Mouse (Mus musculus) neutrophil, adult 5-6 weeks (primary cell): ENCODE results near the gene Tmem147. TPM values are rescaled to one million over a fixed set of nuclear protein-coding genes. Genes with fewer than 3 reads are reported as not detected.

Experiments used
- total RNA-seq: library from RNA; stranded (forward); fragments of 200-1000 nt; gene quantifications from 2 replicates; pipeline ENCODE4 v1.2.3, GENCODE M21; 2017

The Tmem147 gene
- total RNA-seq, 1 experiment from 2014 or later, result 8.3 TPM

Other genes starting within 250 kb of the Tmem147 start
- not detected in 2 replicates for gene Prodh2, start 235.9 kb downstream of the Tmem147 start, total RNA-seq
- 0.70 and 7.5 TPM in 2 replicates for gene Arhgap33, start 194.5 kb downstream of the Tmem147 start, total RNA-seq
- gene Hspb6, start 177.4 kb downstream of the Tmem147 start, total RNA-seq, result 3.7 and 5.3 TPM in 2 replicates
- gene Proser3, start 177.2 kb downstream of the Tmem147 start, total RNA-seq, result 6.8 and 7.8 TPM in 2 replicates
- 22.0 and 41.4 TPM in 2 replicates for gene Lin37, start 169.7 kb downstream of the Tmem147 start, total RNA-seq
- 67.3 and 69.4 TPM in 2 replicates for gene U2af1l4, start 166.2 kb downstream of the Tmem147 start, total RNA-seq
- gene Gm49396, start 166.2 kb downstream of the Tmem147 start, total RNA-seq, result 20.0 and 20.3 TPM in 2 replicates
- gene Psenen, start 165.9 kb downstream of the Tmem147 start, total RNA-seq, result 166 and 194 TPM in 2 replicates
- not detected in 2 replicates for gene Igflr1, start 164.1 kb downstream of the Tmem147 start, total RNA-seq
- gene Kmt2b, start 140.8 kb downstream of the Tmem147 start, total RNA-seq, result 36.5 and 64.7 TPM in 2 replicates
- gene Zbtb32, start 130.6 kb downstream of the Tmem147 start, total RNA-seq, result 3.0 and 3.3 TPM in 2 replicates
- gene Upk1a, start 116.7 kb downstream of the Tmem147 start, total RNA-seq, result 0.49 TPM in 1 of 2 replicates, not detected in the other
- gene Cox6b1, start 103.4 kb downstream of the Tmem147 start, total RNA-seq, result 190 and 241 TPM in 2 replicates
- gene Etv2, start 93.7 kb downstream of the Tmem147 start, total RNA-seq, result not detected in 2 replicates
- gene Rbm42, start 79.2 kb downstream of the Tmem147 start, total RNA-seq, result 60.7 and 77.3 TPM in 2 replicates
- gene Haus5, start 64.5 kb downstream of the Tmem147 start, total RNA-seq, result 22.8 and 29.9 TPM in 2 replicates
- not detected in 2 replicates for gene Pmis2, start 57.9 kb downstream of the Tmem147 start, total RNA-seq
- not detected in 2 replicates for gene 2200002J24Rik, start 30.6 kb downstream of the Tmem147 start, total RNA-seq
- gene Atp4a, start 17.3 kb downstream of the Tmem147 start, total RNA-seq, result 0.58 TPM in 1 of 2 replicates, not detected in the other
- not detected in 2 replicates for gene Gapdhs, start 14.1 kb upstream of the Tmem147 start, total RNA-seq
- gene Sbsn, start 21.9 kb upstream of the Tmem147 start, total RNA-seq, result 2.0 and 5.8 TPM in 2 replicates
- not detected in 2 replicates for gene Dmkn, start 34.2 kb upstream of the Tmem147 start, total RNA-seq
- not detected in 2 replicates for gene Krtdap, start 58.4 kb upstream of the Tmem147 start, total RNA-seq
- gene Ffar2, start 94.2 kb upstream of the Tmem147 start, total RNA-seq, result 0.35 and 0.37 TPM in 2 replicates
- gene Ffar3, start 126.6 kb upstream of the Tmem147 start, total RNA-seq, result 0.70 and 0.98 TPM in 2 replicates
- 25.6 and 25.8 TPM in 2 replicates for gene Ffar1, start 132.0 kb upstream of the Tmem147 start, total RNA-seq
- gene Cd22, start 150.8 kb upstream of the Tmem147 start, total RNA-seq, result 493 and 656 TPM in 2 replicates
- gene Mag, start 185.3 kb upstream of the Tmem147 start, total RNA-seq, result 0.49 and 0.70 TPM in 2 replicates
- not detected in 2 replicates for gene Hamp2, start 195.1 kb upstream of the Tmem147 start, total RNA-seq
- gene Hamp, start 214.5 kb upstream of the Tmem147 start, total RNA-seq, result not detected in 2 replicates
- 178 and 186 TPM in 2 replicates for gene Usf2, start 227.3 kb upstream of the Tmem147 start, total RNA-seq
- 1.4 and 1.5 TPM in 2 replicates for gene Lsr, start 243.9 kb upstream of the Tmem147 start, total RNA-seq
- 0.86 and 1.4 TPM in 2 replicates for gene Fam187b, start 244.2 kb upstream of the Tmem147 start, total RNA-seq